Mouse (Mus musculus) urinary bladder, postnatal 25 days (tissue): ENCODE results near the gene Gm44790.
A peak's percentile ranks its signal among the peaks of the same experiment; 100 is the strongest.

Source experiments
- DNase-seq: peaks from one replicate; pipeline ENCODE4 v3.0.0; 2022; ENCODE audit warnings: low spot score

Gene Gm44790

DNA sequence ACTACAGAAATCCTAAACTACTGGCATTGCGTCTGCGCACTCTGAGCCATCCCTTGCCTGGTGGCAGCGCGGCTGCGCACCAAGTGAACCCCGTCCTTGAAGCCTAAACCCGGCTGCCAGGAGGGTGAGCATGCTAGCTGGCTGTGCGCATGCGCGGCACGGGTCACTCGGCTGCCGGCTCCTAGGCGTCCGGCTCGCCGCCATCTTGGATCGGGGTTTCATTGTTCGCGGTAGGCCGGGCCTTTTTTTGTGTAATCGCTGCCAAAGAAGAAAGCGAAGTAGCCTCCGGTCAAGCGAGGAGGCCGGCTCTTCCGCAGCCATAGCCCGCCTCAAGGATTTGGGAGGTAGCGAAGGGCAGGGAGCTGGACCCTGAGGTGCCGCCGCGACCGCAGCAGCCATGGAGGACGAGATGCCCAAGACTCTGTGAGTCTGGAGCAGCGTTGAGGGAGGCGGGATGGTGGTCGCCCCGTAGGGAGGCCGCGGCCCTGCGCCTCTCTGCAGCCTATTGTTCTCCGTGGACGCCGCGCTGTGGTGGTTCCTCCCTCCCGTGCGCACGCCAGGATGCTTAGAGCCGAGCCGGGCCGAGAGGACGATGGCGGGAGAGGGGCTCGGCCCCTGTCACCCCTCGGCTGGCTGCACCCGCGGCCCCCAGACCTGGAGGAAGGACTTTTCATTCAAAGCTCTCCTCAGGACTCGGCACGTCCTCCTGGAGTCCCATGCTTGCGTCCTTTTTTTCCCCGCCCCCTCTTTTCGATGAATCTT, 22.2 kb upstream of the Gm44790 start, which contains the start of gene Tia1:
TSS of gene Tia1 (plus strand) at position 120 of the 762 bp plus-strand sequence.
- DNase-seq: peak; percentile 93

DNA sequence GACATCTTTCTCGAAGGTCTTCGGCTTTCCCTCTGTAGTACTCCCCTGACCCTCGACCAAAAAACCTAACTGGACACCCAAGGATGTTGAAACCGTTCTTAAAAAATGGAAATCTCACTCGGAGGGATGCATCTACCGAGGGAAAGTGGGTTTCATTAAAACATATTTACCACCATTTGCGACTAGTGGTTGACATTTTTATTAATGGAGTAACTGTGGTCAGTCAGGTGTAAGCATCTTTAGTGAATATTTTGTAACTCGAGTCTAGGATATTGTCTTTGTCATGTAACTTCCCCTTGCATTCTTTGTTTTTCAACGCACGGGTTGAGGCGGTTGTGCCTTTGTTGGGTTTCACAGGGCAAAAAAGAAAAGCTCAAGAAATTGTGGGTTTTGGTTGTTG, 21.5 kb upstream of the Gm44790 start:
- no peak for DNase-seq

DNA sequence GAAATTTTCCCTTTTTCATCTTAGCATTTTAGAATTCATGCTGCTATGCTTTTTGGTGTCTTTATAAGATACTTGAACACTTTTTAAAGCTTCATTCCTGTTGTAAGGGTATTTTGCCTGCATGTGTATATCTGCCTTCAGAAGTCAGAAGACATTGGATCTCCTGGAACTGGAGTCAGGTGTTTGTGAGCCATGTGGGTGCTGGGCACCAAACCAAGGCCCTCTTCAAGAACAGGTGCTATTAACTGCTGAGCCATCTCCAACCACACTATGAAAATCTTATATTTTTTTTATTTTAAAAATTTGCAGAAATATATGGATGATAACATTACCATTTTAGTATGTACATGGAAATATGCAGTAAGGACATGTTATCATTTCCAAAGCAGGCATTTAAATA, 20.2 kb upstream of the Gm44790 start:
- DNase-seq: no peak

DNA sequence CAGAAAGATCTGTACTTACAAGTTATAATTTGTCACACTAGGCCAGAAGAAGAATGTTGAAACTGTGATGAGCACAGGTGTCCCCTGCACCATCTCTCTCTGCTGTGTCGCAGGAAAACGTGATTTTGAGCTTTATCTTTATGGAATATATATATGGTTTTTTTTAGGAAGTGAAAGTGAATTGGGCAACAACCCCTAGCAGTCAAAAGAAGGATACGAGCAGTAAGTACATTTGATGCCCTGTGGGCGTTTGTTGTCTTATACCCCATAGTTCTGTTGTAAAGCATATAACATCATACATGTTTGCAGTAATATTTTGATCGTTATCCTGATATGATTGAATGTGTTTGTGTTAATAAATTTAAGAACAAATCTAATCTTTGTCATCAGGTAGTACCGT, 7.7 kb upstream of the Gm44790 start:
- DNase-seq: no peak

DNA sequence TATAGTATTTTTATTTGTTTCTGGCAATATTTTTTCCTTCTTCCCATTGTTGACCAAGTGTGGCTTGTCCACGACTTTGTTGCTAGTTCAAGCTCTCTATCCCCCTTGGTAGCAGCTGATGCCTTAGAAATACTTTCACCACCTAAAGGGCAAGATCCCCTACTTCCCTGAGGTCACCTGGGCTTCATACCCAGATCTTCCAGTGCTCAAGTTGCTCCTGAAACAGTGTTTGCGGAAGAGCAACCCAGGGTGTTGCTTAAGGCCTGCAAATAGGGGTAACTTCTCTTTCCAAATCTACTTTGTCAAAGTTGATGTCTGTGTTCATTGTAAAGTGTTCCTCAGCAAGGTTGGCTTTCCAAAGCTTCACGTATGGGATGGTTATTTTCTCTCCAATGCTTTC, 7.2 kb upstream of the Gm44790 start:
- DNase-seq: no peak

DNA sequence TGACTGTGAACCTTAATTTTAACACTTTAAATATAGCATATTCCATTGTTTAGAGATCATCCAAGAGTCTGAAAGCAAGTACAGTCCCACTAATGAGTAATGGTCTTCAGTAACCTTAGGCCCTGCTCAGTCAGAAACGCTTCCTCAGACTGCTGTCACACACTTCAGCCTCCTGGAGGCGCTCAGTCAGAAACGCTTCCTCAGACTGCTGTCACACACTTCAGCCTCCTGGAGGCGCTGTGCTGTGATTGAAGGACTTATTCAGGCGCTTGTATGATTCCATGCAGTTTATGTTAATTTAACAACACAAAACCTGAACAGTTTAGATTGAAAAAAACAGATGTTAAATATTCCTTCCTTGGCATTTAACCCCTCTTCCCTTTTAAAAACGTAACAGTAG, 6.0 kb upstream of the Gm44790 start:
- no peak for DNase-seq

DNA sequence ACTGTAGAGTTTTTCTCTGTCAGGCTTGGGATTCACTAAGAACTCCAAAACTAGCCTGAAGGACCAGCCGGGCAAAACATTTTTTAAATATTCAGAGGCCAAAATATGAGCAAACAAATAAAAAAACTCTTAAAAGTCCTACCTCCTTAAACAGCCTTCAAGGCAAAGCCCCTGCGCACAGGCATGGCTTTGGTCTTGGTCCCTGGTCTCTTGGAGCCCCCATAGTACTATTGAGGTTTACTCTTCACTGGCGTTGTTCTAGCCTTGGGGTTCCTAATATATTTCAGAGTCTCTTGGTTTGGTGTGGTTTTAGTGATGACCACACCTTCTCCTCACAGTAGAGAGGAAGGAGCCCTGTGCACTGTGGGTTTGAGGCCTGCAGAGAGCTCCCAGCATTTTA, 5.1 kb downstream of the Gm44790 start:
- DNase-seq: no peak

DNA sequence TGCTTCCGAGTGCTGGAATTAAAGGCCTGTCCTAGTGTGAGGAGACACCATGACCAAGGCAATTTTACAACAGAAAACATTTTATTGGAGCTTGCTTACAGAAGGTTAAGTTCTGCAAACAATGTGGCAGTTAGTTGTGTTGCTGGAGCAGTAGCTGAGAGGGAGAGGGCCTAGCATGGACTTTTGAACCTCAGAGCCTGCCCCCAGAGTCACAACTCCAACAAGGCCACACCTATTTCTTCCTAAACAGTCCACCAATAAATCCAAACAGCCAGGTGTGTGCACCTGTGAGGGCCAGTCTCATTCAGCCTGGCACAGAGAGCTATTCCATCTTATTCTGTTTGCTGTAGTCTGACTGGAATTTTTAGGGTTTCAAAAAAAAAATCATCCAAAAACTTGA, 7.2 kb downstream of the Gm44790 start:
- DNase-seq: no peak

DNA sequence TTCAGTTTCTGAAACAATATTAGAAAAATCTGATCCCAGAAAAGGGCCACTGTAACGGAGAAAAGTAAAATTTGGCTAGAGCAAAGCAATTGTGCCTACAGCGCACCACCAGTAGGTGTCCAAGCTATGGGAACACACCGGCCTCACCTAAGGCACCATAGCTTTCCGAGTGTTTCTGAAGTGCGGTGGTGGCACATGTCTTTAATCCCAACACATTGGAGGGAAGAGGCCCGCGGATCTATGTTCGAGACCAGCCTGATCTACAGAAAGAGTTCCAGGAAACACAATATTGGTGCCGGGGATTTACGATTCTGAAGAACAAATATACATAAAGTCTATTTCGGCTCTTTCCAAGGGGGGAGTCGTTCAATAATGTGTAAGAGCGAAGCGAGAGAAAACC, 11.3 kb downstream of the Gm44790 start:
- peak; percentile 40 for DNase-seq

DNA sequence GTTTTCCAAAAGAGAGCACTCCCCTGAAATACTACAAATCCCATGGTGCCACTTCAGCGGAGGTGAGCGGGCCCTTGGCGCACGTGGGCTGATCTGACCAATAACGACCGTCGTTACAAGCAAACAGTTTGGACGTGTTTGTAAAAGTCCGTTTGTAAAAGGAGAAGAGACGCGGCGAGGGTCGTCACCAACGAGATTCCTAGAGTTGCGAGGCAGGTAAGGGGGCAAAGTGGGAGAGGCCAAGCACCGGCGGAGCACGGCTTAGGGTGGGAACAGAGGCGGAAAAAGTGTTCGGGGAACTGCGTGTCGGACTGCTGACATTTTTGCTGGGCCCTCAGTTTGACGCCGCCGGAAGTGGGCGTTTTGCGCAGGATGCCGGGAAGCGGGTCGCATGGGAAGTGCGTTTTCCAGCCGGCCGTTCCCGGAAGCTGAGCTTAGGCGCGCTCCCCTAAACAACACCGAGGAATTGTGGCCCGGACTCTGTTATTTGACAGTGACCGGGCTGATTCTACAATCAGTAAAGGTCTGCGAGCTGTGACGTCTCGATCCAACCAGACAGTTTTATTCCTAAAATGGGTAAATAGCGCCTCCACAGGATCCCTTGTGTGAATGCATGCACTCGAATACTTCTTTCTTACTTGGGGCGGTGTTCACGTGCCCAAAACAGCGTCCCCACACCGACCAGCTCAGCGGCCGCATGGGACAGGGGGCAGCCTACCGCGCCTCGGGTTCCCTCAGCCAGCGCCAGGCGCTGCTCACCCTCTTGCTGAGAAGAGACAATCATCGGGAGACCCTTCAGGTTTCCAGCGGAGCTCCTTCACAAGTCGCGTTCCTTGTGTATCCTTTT, 12.0 kb downstream of the Gm44790 start, which contains the start of gene C87436:
TSS of gene C87436 (plus strand) at position 103 of the 847 bp plus-strand sequence.
- peak; percentile 89 for DNase-seq

DNA sequence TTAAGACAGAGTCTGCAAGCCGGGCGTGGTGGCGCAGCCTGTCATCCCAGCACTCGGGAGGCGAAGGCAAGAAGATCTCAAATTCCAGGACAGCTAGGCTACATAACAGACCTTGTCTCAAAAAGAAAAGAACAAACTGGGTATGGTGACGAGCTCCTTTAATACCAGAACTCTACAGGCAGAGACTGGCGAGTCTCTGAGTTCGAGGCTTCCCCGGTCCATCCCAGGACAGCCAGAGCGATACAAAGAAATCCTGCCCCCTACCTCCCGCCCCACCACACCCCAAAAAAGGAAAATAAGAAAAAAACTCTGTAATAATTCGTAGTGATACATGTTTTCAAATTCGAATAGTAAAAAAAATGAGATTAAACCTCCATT, 12.7 kb downstream of the Gm44790 start:
- no peak for DNase-seq

DNA sequence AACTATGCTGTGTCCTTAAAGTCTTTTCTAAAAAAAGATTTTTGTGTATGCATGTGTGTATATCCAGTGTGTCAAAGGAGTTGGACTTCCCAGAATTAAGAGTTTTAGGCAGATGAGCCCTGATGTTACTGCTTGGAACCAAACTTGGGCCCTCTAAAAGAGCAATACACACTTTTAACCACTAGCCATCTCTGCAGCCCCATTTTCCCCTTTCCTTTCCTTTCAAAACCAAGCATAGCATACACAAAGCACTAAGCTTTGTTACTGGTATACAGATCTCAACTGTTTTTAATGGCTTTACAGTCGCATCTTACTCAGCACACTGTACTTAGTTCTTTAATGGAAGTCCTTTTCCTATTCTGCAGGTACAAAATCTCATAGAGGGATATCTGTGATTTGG, 13.1 kb downstream of the Gm44790 start:
- no peak for DNase-seq

DNA sequence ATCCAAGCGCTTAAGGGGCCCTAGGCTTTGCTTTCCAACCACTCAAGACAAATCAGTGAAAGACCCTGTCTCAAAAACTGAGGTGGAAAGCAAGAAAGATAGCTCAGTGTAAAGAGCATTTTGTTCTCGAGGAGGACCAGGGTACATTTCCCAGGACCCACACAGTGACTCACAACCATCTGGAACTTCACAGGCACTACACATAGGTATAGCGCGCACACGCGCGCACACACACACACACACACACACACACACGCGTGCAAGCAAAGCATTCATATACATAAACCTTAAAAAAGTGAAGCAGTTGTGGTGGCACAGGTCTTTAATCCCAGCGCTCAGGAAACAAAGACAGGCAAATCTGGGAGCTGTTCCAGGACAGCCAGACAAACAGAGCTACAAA, 15.1 kb downstream of the Gm44790 start:
- no peak for DNase-seq

DNA sequence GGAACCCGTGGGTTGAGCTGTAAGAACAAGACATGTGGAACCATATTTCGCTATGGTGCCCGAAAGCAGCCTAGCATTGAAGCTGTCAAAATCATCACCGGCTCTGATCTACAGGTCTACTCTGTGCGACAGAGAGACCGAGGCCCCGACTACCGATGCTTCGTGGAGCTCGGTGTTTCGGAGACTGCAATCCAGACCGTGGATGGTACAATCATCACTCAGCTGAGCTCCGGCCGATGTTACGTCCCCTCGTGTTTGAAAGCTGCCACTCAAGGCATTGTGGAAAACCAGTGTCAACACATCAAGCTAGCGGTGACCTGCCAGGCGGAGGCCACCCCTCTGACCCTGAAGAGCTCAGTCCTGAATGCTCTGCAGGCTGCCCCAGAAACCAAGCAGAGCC, 19.1 kb downstream of the Gm44790 start:
- no peak for DNase-seq

DNA sequence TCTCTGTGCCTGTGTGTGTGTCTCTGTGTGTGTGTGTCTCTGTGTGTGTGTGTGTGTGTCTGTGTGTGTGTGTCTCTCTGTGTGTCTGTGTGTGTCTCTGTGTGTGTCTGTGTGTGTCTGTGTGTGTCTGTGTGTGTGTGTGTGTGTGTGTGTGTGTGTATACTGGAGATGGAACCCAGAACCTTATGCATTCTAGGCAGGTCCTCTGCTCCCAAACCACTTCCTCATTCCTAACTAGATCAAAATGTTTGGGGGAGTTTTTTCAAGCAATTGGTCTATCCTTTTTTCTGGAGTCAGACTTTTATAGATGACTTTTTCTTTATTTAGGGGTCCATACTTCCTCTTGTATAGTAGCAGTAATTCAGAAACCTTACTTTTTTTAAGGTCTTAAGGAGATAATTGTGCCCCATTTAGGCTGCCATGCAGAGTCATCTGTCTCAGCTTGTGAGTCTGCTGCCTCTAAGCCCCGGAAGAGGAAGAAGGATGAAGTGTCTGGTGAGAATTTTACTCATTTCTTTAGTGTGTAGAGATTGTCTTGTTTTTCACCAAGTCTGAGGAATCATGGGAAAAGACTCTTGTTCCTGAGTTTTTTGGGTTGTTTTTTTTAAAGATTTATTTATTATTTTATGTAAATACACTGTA, 20.6 kb downstream of the Gm44790 start:
- DNase-seq: no peak

DNA sequence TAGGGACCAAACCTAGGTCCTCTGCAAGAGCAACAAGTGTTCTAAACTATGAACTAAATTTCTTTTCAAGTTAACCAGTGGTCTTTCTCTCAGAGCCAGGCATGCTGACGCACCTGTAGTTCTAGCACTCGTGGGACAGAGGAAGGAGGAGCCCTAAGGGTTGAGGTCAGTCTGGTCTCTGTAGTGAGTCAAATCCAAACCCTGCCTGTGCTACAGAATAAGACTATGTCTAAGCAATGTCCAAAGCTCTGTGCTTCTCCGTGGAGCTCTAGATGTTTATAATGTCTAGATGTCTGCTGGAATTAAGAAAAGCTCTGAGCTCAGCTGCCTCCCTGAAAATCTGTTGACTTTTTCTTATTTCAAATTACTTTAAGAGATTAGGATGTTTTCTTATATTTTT, 30.3 kb downstream of the Gm44790 start:
- DNase-seq: no peak

DNA sequence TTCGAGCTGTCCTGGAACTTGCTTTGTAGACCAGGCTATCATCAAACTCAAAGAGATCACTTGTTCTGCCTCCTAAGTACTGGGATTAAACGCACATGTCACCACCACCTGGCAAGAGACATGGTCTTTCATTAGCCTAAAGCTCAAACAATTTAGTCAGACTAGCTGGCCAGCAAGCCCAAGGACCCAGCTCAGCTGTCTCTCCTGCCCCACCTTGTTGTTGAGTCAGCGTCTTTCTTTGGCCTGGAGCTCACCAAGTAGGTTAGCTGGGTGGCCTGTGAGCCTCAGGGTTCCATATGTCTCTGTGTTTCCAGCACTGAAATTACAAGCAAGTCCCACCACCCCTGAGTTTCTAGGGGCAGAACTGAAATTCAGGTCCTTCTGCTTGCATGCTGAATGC, 36.6 kb downstream of the Gm44790 start:
- no peak for DNase-seq

DNA sequence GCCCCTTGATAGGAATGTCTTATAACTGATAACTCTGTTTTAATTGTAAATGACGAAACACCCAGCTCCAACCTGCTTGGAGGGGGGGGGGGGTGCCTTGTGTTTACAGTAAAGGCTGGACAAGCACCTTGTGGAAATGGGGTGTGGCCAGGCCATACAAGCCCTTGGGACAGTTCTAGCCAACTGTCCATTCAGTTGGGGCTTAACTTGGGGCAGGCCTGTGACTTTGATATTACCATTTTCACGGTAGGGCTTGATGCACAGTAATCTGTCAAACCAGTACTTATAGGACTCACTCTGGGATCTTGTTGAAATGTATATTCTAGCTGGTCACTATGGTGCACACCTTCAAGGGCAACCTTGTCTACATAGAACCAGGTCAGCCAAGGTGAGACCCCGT, 44.9 kb downstream of the Gm44790 start:
- DNase-seq: no peak

DNA sequence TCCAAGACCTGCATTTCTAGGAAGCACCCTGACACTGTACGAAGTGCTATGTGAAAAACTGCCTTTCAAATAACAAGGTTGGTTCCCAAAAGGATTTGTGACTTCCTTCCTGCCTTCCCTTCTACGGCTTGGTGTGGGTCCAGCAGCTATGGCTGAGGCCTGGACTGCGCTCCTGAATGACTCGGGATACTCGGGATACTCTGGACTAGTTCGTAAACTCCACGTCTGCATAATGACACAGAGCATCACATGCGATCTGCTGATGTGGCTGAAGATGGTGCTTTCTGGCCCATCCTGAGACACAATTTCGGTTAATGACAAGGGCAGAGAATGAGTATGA, 45.3 kb downstream of the Gm44790 start:
- DNase-seq: no peak

DNA sequence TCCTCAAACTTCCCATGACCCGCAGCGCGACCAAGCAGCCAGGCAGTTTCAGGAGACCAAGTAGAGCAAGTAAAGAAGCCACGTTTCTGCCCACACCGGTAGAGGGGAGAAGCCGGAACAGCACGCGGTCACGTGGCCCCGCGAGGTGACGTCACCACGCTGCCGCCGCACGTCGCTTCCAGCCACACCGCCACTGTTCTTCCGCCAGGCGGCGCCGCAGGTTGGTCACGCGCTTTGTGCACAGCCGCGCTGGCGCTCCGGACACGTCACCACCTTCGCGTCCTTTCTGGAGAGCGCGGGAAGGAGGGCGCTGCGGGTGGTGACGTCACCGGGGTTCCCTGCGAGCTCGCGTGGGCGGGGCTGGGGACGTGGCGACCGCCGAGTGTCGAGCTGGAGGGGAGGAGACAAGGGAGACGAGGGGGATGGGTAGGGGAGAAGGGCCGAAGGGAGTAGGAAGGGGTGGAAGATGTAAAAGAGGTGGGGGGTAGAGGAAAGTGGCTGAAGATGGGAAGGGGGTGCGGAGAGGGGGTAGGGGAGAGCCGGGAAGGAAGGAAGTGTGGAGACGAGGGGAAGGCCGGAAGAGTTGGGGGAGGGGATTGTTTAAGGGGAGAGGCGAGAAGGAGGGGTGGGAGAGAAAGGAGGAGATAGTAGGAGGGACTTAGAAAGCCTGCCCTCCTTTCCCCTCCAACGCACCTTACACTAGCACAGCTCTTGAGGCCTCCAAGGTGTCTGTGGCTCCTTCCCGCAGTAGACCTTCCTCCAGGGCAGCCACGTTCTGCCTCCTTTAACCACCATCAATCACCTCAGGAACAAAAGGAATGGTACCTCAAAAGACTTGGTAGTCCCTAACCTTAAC, 45.9 kb downstream of the Gm44790 start:
- peak; percentile 99 for DNase-seq

DNA sequence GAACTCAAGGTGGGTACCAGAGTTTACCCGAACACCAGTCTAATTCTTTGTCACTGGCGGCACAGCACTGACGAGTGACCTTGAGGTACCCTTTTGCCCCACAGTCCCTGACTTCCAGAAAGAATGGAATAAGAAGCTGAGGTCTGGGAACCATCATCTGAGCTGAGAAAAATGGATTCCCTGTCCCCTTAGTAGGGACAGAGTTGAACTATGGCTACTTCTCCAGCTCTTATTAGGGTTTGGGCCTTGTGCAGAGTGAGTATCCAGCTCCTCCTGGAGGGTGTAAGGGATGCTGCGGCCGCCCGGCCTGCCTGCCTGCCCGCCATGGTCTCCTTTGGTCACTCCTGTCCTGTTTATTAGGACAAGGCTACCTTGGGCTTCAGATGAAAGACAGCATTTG, 46.6 kb downstream of the Gm44790 start:
- DNase-seq: no peak

DNA sequence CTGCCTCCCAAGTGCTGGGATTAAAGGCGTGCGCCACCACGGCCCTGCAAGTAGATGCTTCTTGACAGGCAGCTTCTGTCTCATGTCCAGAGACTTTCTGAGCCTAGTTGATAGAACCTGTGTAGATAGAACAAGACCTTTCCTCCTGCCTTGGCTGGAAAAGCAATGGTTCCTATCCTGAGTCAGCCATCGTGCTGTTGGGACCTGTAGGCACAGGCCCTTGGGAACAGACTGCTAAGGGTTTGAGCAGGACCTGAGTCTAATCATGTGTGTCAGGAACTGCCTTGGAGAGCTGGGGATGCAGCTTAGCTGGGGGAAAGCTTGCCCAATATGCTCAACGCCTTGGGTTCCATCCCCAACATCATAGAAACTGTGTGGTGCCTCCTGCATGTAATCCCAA, 47.6 kb downstream of the Gm44790 start:
- DNase-seq: no peak
